Mouse (Mus musculus) ES-Bruce4 (cell line): ENCODE results near the gene Thra.

ENCODE experiments used
- CTCF ChIP-seq: IDR thresholded peaks from one replicate; pipeline ENCODE4 v1.8.1; 2011; ENCODE audit warnings: low read depth, low read length
- EP300 ChIP-seq: IDR thresholded peaks from 2 replicates; pipeline ENCODE4 v1.6.1; 2011; ENCODE audit warnings: low read depth, low read length; ENCODE audit not compliant: insufficient read depth
- POLR2A ChIP-seq: IDR thresholded peaks from one replicate; pipeline ENCODE4 v1.8.1; 2011; ENCODE audit warnings: low read length; ENCODE audit not compliant: insufficient read depth

- TF ChIP-seq POLR2A: no peak
- no peak for TF ChIP-seq CTCF
- TF ChIP-seq EP300: peak; percentile 59; the same call in 1 of the 2 replicates
Measured at GRCm38 (mm10) chr11:98745932-98746853, 5.8 kb downstream of the Thra start.
